Mouse (Mus musculus) embryo, embryonic 11.5 days (tissue): ENCODE results near the gene Cdh13.
A peak's percentile ranks its signal among the peaks of the same experiment; 100 is the strongest.

ENCODE experiments used
- DNase-seq: peaks from one replicate; pipeline ENCODE4 v3.0.0-alpha.2; 2012; ENCODE audit warnings: low read depth, low spot score

Cdh13 gene

DNA sequence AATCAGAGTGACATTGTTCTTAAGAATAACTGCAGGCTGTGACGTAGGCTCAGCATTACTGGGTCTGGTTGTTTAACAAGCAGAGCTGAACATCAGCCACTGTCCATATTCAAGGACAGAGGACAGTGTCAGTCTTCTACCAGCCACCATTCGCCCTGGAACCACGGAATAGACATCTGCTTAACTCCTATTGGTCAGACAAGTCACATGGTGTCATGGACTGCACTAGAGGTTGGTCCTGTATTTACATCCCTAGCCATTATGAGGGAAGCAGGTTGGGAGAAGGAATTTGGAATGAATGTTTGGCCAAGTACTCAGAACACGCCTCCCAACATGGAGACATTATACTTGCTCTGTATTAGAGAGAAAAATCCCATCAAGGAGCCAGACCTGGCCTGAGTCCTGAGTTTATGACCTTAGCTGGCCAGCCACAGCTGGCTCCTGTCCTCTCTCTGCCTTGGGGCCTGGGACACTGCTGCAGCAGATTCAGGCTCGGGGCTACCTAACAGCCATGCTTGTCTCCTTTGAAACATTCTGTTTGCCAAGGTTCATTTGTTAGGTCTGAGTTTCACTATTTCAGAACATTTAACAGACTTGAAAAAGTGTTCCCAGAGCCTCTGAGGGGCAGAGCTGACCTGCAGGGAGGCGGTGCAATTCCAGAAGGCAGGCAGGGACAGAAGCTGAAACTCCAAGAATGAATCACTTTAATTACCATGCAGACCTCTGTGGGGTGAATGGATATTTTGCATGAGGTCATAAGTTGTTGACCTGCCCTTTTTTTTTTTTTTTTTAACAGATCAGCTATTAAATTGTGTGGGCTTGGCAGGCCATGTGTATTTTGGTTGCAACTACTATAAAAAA, 282.6 kb downstream of the Cdh13 start:
- no peak for DNase-seq

DNA sequence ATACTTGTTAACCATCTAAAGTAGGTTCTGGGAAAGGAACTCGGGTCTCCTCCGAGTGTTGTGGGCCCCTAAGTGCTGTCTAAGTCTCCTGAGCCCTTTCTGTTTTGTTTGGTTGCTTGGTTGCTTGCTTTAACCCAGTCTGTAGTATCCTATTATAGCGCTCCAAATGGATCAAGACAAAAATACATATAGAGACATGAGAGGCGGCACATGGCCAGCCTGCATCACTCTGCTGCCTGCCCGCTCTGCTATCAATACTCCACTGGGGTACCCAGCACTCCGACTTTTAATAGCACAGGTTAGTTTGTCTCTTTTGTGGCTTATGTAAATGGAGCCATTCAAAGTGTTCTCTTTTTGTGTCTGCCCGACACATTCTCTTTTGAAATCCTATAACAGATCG, 285.8 kb downstream of the Cdh13 start:
- no peak for DNase-seq

DNA sequence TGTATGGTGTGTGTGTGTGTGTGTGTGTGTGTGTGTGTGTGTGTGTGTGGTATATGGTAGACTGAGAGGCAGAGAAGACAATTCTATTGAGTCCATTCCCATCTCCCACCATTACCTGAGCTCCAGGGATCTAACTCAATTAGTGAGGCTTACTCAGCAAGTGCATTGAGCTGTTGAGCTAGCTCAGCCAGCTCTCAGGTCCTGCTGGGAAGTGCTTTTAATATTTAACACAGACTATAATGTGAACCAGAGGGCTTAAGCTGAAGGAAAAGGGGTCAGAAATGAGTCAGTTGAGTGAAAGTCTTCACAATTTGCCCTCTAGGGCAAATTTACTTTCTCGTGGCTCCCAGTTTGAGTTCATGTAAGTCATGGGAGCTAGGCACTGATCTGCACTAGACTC, 297.7 kb downstream of the Cdh13 start:
- DNase-seq, result no peak

DNA sequence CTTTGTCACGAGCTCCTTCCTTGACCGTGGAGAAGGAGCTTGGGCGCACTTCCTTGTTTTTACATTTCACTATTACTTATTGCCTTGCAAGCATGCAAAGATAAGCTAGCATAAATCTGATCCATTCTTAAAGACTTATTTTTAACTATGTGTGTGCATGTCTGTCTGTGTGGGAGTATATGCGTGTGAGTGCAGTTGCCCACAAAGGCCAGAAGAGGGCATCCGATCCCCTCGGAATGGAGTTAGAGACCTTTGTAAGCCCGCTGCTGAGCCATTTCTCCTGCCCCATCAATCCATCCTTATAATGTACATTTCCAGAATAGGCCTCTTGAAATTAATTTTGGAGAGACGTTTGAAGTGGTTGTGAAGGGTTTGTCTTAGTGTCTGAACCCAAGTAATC, 298.7 kb downstream of the Cdh13 start:
- DNase-seq, result no peak

DNA sequence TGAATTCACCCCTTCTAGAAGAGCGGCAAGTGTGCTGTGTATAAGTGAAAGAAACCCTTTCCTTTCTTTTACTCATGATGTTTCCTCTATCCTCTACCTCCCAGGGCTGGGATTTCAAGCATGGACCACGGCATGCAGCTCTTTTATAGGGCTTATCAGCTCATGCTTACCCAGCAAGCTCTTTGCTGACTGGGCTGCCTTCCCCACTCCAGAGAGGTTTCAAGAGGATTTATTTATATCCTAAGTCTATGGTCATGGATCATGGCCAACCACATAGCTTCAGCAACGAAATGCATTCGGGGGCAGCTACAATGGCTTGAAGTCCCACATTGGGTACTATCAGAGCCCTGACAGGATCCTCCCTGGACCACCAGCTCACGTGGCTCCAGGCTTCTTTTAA, 304.4 kb downstream of the Cdh13 start:
- DNase-seq, result no peak

DNA sequence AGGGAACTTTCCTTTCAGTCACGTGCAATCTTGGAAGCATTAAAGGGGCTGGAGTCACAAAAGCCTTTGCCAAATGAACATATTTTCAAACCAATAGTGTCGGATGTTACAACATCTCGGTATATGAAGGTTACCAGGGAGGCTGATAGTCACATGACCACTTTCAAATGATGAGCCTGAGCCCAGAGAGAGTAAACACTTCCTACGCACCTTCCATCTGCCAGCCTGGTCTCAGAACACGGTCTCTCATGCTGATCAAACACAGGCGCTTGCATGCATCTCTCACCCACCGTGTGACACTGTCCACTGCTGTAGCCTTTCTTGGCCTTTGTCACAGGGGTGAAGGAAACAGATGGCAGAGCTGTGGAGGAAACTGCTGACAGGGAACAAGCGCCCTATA, 313.3 kb downstream of the Cdh13 start:
- DNase-seq, result no peak

DNA sequence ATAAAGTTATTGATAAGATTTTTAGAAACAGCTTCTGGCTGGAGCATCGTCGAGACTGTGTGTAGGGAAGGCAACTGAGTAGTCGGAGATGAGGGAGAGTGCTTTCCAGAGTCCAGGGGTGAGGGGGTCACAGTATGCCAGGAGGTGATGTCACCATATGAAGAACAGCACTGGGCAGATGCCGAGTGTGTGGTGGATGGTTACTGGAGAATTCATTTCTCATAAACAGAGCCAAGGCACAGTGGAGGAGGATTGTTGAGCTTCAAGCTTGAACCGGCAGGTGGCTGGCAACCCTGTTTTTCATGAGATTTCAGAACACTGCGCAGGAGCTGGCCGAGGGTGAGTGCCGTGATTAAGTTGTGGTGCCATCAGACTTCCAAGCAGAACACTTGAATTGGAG, 317.8 kb downstream of the Cdh13 start:
- no peak for DNase-seq

DNA sequence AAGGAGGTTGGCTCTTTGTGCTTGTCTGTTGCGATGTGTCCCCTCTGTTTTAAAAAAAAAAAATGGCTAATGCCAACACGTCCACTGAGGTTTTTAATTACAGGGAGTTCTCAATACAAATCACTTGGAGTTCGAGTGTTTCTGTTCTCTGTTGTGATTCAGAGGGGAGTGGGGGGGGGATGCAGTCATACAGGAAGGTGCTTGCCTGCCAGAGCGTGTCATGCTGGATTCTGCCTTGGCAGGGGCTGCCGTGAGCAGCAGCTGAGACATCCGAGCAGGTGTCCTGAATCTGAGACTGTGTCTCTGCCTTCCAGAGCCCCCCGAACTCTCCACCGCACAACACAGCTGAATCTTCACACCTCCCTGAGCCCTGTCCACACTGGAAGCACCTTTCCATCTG, 318.5 kb downstream of the Cdh13 start:
- no peak for DNase-seq

DNA sequence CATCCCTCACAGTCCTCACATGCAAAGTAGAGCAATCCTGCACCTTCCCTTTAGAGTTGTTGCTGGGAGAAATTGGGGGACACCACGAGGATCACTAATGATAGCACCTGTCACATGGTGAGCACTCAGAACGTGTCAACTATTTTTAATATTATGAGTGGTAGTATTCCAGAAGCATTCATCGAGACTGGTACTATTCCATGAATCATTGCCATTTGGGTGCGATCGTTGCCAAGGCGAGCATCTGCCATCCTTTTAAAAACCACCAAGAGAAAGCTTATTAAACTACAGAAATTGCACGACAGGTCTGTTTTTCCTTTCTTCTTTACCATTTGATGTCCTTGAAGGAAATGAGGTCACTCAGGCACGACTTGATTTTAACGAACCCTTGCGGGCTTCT, 328.0 kb downstream of the Cdh13 start:
- no peak for DNase-seq

DNA sequence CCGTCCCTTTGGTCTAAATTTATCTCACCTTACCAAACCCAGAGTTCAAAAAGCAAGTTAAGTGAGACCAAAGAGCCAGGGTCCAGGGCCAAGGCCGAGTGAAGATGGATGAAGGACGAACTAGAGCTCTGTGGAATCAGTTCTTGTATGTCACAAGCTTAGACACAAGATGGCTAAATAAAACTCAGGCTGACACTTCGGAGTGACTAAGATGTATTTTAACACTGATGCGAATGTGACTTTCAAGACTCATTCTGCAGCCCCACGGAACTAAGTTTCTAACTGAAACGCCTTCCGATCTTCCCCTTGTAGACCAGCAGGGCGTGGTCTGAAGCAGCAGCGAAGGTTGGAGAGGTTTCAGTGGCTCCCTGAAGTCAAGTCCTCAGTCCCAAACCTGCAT, 334.7 kb downstream of the Cdh13 start:
- no peak for DNase-seq

DNA sequence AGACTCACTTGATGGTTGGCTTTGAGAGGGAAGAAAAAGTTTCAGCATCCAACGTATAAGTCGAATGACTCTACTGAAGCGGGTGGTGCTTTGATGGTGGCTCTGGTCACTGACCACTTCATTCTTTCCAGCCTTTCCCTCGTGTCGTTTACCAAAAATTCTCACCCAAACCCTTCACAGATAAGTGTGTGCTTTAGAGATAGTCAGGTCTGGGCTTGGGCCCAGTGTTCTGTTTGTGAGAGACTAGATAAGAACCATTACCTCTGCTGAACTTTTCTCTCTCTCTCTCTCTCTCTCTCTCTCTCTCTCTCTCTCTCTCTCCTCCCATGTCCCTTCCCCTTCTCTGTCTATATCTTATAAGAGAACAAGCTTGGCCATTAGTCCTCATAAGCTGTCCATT, 342.9 kb downstream of the Cdh13 start:
- no peak for DNase-seq

DNA sequence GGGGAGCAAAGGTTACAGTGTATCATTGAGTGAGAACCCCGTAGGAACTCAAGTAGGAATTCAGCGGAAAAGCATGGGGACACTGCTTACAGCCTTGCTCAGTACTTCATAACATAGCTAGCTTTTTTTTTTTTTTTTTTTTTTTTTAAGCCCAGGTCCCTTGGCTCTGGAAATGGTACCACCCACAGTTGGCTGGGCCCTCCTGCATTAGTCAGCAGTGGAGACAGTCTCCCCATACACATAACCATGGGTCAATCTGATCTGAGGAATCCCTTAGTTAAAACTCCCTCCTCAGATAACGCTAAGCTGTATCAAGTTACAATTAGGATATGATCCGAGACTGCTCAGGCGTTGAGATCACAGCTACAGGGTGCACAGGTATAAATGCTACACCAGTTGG, 344.2 kb downstream of the Cdh13 start:
- no peak for DNase-seq

DNA sequence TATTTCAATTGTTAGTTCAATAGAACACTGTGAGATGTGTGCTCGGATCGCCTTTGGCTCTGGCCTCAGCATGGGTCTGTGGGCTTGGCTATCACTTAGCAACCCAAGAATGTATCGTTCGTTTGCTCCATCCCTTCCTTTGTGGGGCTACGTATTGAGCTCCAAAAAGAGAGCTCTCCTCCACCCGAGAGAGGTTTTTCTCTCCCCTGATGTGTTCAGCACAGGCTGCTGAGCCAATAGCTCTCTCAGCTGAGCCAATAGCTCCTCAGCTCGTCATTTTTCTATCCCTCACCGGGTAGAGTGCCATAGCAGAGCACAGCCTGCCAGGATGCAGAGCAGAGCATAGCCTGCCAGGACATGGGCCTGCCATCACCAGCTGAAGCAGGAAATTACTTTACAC, 345.2 kb downstream of the Cdh13 start:
- DNase-seq, result no peak

DNA sequence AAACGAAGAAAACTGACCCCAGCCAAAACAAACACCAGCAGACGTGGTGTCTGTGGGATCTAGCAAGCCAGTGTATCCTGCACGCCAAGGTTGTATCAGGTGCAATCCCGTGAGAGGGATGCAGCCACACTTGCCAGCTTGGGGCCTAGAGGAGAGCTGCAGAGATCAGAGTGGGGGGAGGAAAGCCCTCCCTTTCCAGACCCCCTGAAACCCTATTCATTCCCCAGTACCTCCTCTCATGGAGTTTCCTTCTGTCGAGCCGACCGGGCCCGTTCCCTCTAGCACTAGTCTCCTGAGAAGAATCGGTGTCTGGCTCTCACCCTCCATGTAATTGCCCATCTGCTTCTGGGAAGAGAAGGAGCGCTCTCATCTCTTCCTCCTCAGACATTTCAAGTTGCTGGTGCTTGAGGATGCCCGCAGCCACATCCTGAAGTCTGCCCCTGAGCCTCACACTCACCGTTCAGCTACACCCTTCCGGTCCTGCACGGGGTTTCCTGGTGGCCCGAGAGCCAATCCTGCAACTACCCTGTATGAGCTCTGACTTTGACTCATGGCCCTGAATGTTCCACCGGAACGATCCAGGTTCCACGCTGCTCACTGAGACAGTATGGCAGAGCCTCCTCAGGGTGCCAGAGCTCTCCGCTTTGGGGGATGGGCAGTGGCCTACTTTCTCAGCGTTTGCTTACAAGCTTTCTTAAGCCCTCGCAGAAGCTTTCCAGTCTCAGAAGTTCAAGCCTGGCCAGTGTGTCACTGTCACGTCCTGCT, 351.9 kb downstream of the Cdh13 start:
- DNase-seq, result no peak

DNA sequence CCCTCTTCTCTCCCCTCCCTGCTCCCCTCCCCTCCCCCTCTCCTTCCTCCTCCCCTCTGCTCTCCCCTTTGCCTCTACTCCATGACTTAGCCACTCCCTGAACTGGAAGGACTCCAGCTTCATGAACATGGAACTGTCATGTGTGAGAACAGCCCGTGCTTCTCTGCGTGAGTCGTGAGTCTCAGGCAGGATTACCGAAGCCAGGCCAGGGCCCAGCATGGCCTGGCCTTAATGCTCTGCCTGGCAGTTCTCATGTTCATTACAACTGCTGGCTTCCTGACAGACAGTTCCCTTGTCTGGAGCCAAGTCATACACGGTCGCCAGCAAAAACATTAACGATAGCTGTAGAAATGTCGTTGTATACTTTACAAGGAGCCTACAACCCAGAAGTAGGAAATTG, 356.1 kb downstream of the Cdh13 start:
- no peak for DNase-seq

DNA sequence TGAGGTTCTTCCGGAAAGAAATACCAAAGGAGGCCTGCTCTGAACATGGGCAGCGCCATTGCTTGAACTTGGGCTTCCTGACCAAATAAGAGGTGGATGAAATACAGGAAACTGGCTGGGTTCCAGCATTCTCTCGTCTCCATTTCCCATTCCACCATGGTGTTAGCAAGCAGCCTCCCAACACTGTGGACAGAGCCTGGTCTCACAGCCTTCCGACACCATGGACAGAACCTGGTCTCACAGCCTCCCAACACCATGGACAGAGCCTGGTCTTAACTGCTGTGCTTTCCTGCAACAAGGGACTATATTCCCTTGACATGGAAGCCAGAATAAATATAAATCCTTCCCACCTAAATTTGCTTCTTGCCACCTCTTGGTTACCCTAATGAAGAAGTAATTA, 358.3 kb downstream of the Cdh13 start:
- no peak for DNase-seq

DNA sequence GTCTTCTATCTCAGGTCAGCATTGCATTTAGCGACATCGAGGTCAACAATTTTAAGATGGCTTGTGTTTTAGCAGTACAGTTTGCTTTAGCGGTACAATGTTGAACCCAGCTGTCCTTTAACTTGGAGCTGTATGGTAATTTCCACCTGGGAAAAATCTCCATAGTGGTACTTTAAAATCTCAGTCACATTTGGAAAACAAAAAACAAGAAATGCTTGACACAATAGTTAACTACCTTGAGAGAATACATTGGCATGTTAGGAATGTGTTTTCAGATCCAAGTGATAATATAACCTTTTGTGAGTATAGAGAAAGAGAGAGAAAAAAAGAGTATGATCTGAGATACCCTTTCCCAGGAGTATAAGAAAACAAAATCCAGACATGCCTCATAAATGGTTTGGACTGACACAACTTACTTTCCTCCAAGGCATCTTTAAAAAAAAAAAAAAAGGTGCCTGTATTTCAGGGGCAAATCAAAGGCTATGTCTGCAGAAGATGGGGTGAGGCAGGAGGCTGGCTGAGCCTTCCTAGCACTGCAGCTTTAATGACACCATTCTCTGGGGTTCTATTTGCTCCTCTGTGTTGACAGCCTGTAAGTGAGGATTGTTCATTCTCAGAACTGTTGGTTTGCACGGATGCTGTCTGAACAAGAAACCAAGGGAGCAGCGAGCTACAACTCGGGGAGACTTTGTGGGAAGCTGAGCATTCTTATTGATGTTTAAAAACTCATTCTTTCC, 365.4 kb downstream of the Cdh13 start:
- DNase-seq, result no peak

DNA sequence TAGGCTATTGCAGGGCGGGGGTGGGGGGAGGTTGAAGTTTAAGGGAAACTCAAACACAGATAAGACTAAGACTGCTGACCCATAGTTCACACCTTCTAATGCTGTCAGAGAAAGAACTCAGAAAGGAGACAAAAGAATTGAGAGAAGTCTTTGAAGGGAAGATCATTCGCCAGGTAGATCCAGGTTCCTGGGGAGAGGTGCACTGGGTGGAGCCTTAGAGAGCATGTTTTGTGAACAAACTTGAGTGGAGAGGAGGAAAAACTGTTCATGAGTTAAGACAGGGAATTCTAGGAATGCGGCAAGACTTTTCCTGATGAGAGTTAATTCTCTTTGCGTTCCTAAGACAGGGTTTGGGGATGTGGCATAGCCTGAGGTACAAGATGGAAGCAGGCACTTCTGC, 366.4 kb downstream of the Cdh13 start:
- DNase-seq, result no peak

DNA sequence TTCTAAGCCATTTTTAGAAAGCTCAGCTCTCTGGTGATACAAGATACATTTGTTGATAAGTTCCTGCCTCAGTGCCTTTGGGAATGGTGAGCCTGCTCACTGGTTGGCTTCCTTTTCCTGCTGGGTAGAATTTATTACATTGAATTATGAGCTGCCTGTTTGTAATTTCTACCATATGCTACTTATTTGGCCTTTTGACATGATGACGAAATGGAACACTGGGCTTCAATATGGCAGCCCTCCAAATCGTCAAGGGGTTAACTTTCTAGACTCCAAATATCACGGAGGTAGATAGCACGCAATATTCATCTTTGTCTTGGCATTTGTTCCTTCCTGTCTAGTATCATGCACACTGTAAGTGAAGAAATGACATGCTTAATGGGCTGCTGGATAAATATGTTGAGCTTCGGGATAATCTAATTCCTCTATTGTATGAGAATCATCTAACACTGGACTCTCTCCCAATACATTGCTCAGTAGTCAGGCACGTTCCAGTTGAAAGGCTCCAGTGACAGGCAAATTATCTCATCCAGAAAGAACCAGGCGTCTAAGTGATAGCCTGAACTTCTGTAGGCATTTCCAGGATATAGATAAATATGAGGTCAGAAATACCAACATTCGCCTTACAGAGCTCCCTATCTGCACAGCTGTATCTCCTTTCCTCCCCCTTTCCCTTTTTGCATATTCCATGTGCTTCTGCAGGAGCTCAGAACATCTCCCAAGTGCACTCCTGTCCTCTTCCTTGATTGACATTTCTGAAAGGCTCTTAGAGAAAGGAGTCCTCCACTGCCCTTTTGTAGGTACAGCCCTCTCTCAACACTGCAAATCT, 378.7 kb downstream of the Cdh13 start:
- DNase-seq, result peak; percentile 22

DNA sequence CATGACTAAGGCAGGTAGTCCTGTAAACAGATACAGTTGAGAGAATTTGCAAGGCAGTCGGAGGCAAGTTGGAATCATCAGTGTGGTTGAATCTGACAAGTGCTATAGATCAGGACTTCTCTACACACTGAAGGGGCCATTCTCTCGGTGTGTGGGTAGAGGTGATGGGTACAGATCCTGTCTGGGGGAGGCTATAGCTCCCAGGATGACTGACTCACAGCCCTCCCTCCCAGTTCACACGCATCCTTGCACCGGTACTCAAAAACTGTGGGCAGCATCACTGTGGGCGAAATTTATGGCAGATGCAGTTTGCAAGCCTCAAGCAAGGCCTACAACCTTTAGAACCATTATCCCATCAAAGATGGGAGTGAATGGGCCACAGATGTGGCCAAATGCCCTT, 381.5 kb downstream of the Cdh13 start:
- no peak for DNase-seq

DNA sequence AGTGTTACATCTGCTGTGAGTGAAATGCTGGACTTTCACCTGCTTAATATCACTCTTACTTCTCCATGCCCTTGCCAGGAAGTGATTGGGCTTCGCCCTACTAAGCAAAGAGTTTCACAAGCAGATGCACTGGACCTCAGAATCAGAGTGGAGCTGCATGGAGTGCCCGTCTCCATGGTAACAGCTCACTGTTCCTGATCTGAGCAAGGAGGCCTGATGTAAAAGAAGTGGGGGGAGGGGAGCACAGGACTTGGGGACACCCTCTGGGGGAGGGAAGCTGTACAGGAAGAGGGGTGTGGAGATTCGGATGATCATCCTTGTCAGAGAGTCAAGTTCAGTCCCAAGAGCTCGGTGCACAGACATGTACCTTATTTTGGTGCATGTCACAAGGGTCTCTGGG, 384.2 kb downstream of the Cdh13 start:
- no peak for DNase-seq

DNA sequence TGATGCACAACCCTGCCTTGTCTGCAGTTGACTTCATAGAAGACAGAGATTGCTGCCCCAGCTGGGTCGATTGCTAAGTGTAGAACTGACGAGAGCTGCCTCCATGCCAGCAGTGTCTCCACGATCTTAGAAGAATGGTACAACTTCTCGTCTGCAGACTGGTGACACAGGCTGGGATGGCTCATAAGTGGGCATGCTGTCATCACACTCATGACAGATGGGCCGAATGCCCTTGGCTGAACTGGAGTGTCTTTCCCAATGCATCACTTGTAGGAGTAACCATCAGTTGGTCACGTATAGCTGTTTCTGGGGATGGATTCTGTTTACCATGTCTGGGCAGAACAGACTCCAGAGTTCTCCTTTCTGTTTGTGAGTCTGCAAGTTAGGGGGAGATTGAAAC, 392.7 kb downstream of the Cdh13 start:
- DNase-seq, result no peak
